Mouse (Mus musculus): ENCODE results near the gene Thyn1. TPM values are rescaled to one million over a fixed set of nuclear protein-coding genes. Genes with fewer than 3 reads are reported as not detected.

The Thyn1 gene
- polyA plus RNA-seq, 1 experiment from 2014 or later: 107 TPM

DNA sequence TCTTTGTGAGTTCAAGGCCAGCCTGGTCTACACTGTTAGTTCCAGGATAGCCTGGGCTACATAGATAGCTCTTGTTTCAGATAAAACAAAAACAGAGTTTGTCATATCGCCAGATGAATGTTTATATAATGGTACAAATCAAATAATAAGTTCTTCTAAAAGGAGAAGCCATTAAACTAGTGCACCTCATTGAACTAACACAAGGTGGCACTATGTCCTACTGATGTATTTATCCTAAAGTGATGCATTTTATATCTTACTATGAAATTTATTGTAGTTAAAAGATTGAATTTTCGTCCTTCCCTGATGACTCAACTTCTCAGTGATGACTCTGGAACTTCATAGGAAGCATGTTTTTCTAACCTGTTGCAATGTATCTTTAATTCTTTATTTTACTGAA is 50.0 kb downstream of the Thyn1 start:
- no peak overlapping the region for H3K4me3 ChIP-seq
- peaks cover 78% of the 10 kb centered on the region for H3K36me3 ChIP-seq
- no peaks in the 10 kb centered on the region for H3K4me1 ChIP-seq
- no peaks in the 10 kb centered on the region for H3K9me3 ChIP-seq
- H3K9ac ChIP-seq: no peak overlapping the region
- no peaks in the 10 kb centered on the region for H3K27me3 ChIP-seq
- no peak overlapping the region for H3K27ac ChIP-seq
- no peak for ATAC-seq (ENCODE audit: insufficient number of reproducible peaks, low FRiP score, low TSS enrichment, low read depth)
- H3K4me2 ChIP-seq: no peak overlapping the region
- WGBS: 90% methylated on average over 2 of the region's 2 CpGs

Other genes with a start within 250 kb of the Thyn1 start
- gene Glb1l2, start 193.2 kb upstream of the Thyn1 start, polyA plus RNA-seq (2015; fragmentation: Nextera tagmentation; extraction: Ambion mirVana): 4.7 and 5.9 TPM in 2 replicates
- not detected in 2 replicates for gene Glb1l3, start 138.8 kb upstream of the Thyn1 start, polyA plus RNA-seq (2015; fragmentation: Nextera tagmentation; extraction: Ambion mirVana)
- gene Gm1110, start 76.6 kb upstream of the Thyn1 start, polyA plus RNA-seq (2015; fragmentation: Nextera tagmentation; extraction: Ambion mirVana): 0.08 TPM in 1 of 2 replicates, not detected in the other
- 49.4 and 50.4 TPM in 2 replicates for gene Acad8, start 144 bp upstream of the Thyn1 start, polyA plus RNA-seq (2015; fragmentation: Nextera tagmentation; extraction: Ambion mirVana)
- 36.4 and 36.5 TPM in 2 replicates for gene Vps26b, start 30.4 kb downstream of the Thyn1 start, polyA plus RNA-seq (2015; fragmentation: Nextera tagmentation; extraction: Ambion mirVana)
- 21.3 and 21.6 TPM in 2 replicates for gene Ncapd3, start 30.5 kb downstream of the Thyn1 start, polyA plus RNA-seq (2015; fragmentation: Nextera tagmentation; extraction: Ambion mirVana)
- gene Jam3, start 155.7 kb downstream of the Thyn1 start, polyA plus RNA-seq (2015; fragmentation: Nextera tagmentation; extraction: Ambion mirVana): 96.1 and 112 TPM in 2 replicates